Mouse (Mus musculus) left cerebral cortex, postnatal 25 days (tissue): ENCODE measurements around the gene Fgfr2. TPM values are rescaled to one million over a fixed set of nuclear protein-coding genes. Genes with fewer than 3 reads are reported as not detected.
"Not testable (repeated sequence)": the region's sequence is repeated elsewhere in the genome, so short reads cannot be mapped to it uniquely, and the experiment has no call there.

Experiments
- DNase-seq, 2 experiments: peaks; one replicate each; pipeline ENCODE4 v3.0.0; 2022; ENCODE audit warnings: low spot score in 2 of 2, mixed read lengths in 1 of 2
- intact Hi-C: fragments of 180-260 bp; cut with DNase I; formaldehyde crosslinking; loops from one replicate; pipeline ENCODE4 v1.15.1; 2025
- total RNA-seq, 2 experiments: library from RNA; stranded (reverse); gene quantifications; 2 replicates each; pipeline ENCODE4 v1.2.3; 2021

The Fgfr2 gene
- total RNA-seq, 2 experiments from 2014 or later, result 37.1 to 42.0 TPM

DNA sequence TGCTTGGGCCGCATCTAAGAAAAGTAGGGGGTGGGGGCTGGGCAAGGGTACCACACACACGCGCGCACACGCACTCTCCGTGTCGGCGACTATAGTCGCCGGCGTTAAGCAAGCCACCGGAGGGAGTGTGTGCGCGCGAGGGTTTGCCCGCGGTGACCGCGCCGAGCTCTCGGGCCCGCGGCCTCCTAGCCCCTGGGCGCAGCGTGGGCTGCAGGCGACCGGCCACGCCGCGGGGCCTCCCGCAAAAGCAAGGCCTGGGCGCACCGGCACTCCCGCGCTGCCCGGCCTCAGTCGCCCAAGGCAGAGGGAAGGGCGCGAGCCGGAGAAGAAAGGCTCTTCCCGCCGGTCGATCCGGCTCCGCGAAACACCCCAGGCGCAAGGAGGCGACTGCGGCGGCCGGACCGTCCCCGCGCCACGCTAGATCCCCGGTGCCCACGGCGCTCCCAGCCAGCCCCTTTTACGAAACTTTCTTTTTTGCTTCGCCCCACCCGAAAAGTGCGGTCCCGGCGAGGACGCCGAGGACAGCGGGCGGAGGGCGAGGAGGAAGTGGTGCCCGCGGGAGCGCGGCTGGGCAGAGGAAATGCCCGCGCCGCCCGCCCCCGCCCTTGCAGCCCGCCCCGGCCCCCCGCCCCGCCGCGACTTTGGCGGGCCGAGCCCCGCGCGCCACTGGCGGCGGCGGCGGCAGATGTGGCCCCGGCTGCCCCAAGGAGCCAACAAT is 1.3 kb downstream of the Fgfr2 start:
- DNase-seq, result peak in 1 of 2 experiments; percentile 18

DNA sequence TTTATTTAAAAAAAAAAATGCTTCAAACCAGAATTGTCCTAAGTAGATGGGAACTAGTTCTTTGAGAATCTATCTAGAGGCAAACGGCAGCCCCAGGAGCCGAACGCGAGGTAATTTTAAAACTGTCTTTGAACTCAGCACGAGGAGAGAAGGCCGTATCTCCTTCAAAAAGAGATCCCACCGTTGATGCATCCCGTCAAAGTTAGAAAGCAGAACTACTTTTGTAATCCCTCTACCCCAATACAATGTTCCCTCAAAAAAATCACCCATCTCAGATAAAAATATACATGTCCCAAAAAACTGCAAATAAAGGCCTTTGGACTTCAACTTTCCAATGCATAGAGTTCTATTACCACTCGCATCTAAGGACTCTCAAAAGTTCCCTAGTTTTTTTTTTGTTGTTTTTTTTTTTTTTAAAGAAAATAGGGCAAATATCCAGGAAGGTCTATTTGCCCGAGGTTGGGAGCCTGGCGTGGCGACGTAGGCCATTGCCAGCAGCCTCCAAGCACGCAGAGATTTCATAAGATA is 2.0 kb downstream of the Fgfr2 start:
- DNase-seq, result no peak
- intact Hi-C loops, result loop anchor here (5.0 kb wide), 1 partner anchor 516 kb away; the partner anchor contains the start of gene Edrf1

More for the DNA sequence above, 1.3 kb downstream of the Fgfr2 start:
- intact Hi-C loops, result loop anchor here (2.0 to 5.0 kb wide), 2 partner anchors 81 to 515 kb away; partner anchors contain the start of gene Edrf1

- no peak for DNase-seq
- intact Hi-C loops, result loop anchor here (5.0 kb wide), 1 partner anchor 517 kb away; the partner anchor contains the start of gene Edrf1
These were observed 2.9 kb downstream of the Fgfr2 start for GRCm38 (mm10) chr7:133120221-133120751.

DNA sequence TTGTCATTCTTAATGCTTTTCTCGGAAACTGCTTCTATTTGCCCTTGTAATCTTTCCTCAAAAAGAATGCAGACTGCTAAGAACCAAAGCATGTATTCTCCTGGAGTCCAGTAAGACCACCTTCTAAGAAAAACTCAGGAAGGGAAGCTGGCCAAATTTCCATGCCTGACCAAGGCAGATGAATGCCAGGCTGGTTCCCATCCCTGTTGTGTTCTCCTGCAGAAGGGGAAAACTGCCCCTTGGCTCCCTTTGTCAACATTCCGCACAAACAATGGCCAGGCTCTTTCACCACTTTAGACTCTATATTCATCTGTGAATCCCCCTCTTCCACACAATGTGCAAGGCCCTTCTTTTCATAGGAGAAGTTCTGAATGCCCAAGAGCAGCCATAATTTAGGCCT is 5.3 kb downstream of the Fgfr2 start:
- no peak for DNase-seq
- intact Hi-C loops, result no loop called here

- no peak for DNase-seq
- intact Hi-C loops, result no loop called here
These were observed 6.6 kb downstream of the Fgfr2 start for GRCm38 (mm10) chr7:133116542-133116941.

DNA sequence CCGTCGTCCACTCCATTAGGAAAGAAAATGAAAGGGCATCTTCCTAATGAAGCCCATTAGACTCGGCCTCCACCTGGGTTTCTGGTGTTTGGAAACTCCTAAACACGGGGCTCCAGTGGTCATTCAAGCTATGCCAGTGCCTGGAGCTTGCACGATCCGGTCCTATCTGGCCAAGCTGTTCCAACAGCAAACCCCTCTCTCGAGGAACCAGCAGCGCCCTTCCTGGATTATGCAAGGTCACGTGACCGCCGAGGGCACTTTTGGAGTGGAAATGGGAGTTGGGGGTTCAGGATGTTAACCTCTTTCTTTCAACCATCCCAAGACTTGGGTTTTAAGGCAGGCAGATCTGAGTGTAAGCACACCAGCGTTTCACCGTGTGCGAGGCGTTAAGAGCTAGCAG is 7.3 kb downstream of the Fgfr2 start:
- intact Hi-C loops, result no loop called here
- no peak for DNase-seq

DNA sequence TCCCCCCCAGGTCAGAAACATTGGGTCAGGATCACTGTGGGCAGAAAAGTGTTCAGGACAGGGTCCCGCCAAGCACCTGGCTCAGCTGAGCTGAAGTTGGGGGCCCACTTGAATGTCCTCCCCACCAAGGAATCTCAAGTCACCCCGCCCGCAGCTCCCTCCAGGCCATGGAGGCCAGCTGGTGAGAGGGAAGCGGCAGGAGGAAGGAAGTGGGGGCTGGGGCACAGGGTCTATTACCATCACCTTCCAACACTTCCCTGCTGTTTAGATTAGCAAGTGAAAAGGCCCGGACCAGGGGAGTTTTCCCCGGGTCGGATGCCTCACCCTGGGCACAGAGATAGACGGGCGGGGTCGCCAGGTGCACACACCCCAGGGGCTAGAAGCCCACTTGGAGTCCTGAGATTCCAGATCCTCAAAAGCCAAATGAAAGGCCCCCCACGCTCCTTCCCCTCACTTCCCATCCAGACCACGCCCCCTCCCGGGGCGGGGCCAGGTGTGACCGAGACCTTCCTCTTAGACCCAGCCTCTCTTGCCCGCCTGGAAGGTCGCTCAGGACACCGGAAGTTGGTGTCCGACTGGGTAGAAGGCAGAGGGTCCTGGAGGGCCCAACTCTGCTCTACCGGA is 8.2 kb downstream of the Fgfr2 start:
- intact Hi-C loops, result no loop called here
- DNase-seq, result no peak

DNA sequence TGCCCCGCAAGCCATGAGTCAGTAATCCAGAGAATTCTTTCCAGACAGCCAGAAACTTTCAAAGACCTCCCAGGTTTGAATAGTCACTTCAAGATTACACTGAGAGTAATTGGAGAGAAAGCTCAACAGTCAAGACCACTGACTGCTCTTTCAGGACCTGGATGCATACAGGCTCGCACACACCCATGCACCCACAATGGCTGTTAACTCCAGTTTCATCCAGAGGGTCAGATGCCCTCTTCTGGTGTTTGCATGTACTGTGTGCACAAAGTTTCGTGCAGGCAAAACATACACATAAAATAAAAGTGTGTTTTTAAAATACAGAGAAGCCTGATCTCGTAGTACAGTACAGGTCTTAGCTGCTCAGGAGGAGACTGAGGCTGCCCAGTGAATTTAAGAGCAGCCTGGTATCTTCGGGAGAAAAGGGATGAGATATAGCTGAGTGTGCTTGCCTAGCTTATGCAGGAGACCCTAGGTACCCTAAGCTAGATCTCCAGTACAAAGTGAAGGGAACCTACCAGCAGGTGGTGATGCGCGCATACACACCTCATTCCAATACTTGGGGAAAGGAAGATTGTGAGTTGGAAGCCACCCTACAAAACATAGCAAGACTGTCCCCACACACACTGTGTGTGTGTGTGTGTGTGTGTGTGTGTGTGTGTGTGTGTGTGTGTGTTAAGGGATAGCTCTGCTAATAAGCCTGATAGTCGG is 9.8 kb downstream of the Fgfr2 start:
- intact Hi-C loops, result no loop called here

DNA sequence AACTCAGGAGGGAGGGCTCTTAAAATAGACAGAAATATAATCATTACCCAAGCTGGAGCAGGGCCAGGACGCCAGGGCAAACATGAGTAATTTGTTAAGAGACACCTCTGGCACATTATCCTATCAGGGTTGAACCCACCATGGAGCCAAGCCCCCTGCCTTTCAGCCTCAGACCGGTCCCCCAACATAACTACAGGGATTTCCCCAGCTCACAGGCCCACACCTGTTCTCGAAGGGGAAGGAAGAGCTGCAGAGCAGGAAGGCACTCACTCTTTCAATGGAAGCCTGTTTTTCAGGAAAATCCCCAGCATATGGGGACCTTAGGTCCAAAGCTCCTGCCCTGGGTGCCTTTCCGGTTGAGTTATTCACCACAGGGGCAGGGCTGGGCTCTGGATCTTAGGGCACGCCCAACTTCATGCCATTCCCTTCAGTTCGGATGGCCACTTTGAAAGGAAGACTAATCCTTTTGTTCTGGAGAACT is 10.8 kb downstream of the Fgfr2 start:
- DNase-seq, result no peak
- intact Hi-C loops, result no loop called here

More for the DNA sequence above, 9.8 kb downstream of the Fgfr2 start:
- no peak for DNase-seq

GRCm38 (mm10) chr7:133109442-133109841 is 13.7 kb downstream of the Fgfr2 start:
- intact Hi-C loops, result no loop called here
- no peak for DNase-seq

- intact Hi-C loops, result no loop called here
- peak; percentile 28 to 80 for DNase-seq
These were observed 14.5 kb downstream of the Fgfr2 start for GRCm38 (mm10) chr7:133108695-133109094.

- intact Hi-C loops, result no loop called here
- no peak for DNase-seq
These were observed 20.6 kb downstream of the Fgfr2 start for GRCm38 (mm10) chr7:133102578-133102977.

DNA sequence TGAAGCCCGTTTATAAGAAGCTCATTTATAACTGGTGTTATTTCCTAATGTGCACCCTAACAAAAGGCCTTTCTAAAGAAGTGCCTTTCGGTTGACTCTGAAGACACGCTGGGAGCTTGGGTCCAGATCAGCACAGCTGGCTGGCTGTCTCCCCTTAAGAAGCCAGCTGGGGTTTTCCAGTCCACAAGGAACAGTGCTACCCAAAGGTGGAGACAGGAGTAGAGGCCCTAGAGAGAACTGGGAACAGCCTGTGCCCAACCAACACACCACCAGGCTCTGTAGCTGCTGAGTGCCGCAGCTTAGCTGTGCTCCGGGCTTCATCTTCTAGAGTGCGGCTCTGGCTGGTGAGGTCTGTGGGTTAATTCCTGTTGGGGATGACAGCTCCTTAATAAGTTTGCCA is 22.1 kb downstream of the Fgfr2 start:
- no peak for DNase-seq
- intact Hi-C loops, result no loop called here

DNA sequence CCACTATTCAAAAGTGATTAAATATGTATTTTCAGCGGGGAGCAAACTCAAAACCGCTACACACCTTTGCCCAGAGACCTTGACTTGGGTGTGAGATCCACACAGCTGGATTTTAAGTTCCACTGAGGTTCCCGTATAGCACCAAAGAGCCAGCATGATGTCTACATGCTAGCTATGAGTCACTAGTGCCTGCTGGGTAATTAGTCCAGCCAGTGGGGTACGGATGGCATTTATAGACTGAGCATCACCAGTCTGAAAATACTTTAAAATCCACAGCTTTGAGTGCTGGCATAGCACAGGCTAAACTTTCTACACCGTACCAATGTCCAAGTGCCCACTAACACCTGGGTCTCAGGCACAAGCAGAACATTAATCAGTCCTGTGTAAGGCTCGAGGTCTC is 23.0 kb downstream of the Fgfr2 start:
- intact Hi-C loops, result no loop called here
- no peak for DNase-seq

- intact Hi-C loops, result no loop called here
- no peak for DNase-seq
These were observed 23.9 kb downstream of the Fgfr2 start for GRCm38 (mm10) chr7:133099266-133099665.

DNA sequence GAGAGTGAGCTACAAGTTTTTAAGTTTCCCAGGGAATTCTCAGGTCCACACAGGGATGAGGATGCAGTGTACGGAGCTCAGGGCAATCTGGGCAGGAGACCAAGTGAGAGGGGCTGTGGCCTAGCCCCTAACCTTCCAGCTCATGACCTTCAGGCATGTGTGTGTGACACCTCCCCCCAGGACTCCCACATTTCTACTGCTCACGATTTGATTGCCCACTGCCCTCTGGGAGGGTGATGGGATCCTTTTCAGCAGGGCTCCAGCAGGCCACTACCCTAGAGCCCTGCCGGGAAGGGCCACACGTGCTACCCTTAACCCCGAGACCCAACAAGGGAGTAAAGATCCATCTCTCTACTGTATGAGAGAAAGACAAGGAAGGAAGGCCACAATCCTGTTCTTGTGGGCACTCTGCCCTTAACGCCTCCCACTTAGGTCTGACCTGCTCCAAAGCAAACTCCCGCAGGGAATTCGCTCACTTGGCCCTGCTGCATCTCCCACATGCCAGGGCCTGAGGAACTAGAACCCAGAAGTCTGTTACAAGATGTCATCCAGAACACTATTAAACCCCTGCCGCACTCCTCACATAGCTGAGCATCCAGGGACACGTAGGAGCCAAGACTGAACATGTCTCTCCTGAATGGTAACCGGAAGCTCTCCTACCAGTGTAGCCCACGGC is 24.9 kb downstream of the Fgfr2 start:
- intact Hi-C loops, result no loop called here
- no peak for DNase-seq

DNA sequence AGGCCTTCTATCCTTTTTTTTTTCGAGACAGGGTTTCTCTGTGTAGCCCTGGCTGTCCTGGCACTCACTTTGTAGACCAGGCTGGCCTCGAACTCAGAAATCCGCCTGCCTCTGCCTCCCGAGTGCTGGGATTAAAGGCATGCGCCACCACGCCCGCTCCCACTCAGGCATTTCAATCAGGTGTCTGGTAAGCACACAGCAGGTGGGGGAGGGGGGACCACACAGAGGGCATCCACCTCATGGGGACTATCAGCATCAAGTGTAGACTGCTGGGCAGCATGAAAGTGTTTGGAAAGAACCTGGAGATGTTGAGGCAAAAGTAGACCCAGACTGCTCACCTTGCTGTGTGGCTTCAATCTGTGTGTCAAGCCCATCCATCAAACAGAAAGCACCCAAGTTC is 27.5 kb downstream of the Fgfr2 start:
- DNase-seq, intact Hi-C loops: not testable (repeated sequence)

DNA sequence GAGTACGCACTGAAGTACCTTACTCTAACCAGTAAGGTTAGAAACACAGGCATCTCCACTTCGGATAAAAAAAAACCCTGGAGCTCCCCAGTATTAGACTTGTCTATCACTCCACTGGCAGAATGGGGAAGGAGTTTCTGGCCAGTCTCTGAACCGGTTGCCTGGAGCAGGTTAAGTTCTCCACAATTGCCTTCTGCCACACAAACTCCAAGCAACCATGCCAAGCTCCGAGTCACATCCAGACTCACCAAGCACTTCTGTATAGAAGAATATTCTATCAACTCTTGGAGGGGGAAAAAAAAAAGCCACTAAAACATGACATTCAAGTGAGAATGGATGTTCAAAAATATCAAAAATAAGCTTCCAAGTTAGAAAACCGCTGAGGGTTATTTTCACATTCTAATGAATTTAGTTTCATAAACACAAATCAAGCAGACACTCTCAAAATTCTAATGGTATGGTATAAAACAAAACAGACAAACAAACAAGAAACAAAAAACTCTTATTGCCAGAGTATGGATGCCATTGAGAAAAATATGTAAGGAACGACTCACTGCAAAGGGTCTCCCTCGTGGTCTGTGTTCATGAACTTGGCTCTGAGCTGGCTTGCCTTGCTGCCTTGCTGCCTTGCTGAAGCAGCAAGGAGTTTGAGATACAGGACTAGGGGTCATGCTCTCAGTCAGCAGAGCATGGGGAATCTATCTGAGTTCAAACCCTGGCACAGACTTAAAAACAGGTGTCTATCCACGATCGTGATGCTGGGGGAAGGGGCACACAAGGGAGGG is 28.2 kb downstream of the Fgfr2 start:
- intact Hi-C loops, result no loop called here
- DNase-seq, result no peak

GRCm38 (mm10) chr7:133094161-133094560 is 29.0 kb downstream of the Fgfr2 start:
- DNase-seq, result no peak

More at GRCm38 (mm10) chr7:133094161-133094560, 29.0 kb downstream of the Fgfr2 start:
- intact Hi-C loops, result no loop called here
